Mouse (Mus musculus) neural tube, embryonic 13.5 days (tissue): ENCODE data around the gene Flrt1. TPM values are rescaled to one million over a fixed set of nuclear protein-coding genes. Genes with fewer than 3 reads are reported as not detected.

Source experiments
- ATAC-seq: fragments of 200-750 bp; cut with Nextera tagmentation; 2 replicates; pipeline ENCODE4 v1.8.0; 2017; ENCODE audit warnings: low read depth, mild to moderate bottlenecking, moderate TSS enrichment, moderate library complexity
- H3K27ac ChIP-seq: fragments of 300-500 bp; sonication (generic); replicated peaks from 2 replicates; pipeline ENCODE4 v1.5.1; 2015; ENCODE audit warnings: moderate library complexity, mild to moderate bottlenecking, inconsistent platforms
- H3K27me3 ChIP-seq: fragments of 300-500 bp; sonication (generic); 2 replicates; pipeline ENCODE4 v1.6.1; 2015; ENCODE audit warnings: mild to moderate bottlenecking, inconsistent platforms
- H3K36me3 ChIP-seq: fragments of 300-500 bp; sonication (generic); 2 replicates; pipeline ENCODE4 v1.6.1; 2015; ENCODE audit warnings: mild to moderate bottlenecking, inconsistent platforms
- H3K4me1 ChIP-seq: fragments of 300-500 bp; sonication (generic); replicated peaks from 2 replicates; pipeline ENCODE4 v1.6.1; 2015; ENCODE audit warnings: inconsistent platforms
- H3K4me2 ChIP-seq: fragments of 300-500 bp; sonication (generic); 2 replicates; pipeline ENCODE4 v1.6.1; 2015; ENCODE audit warnings: inconsistent platforms, mild to moderate bottlenecking, moderate library complexity
- H3K4me3 ChIP-seq: fragments of 300-500 bp; sonication (generic); 2 replicates; pipeline ENCODE4 v1.5.1; 2015; ENCODE audit warnings: mild to moderate bottlenecking, inconsistent platforms
- H3K9ac ChIP-seq: fragments of 300-500 bp; sonication (generic); 2 replicates; pipeline ENCODE4 v1.6.1; 2015; ENCODE audit warnings: moderate library complexity, mild to moderate bottlenecking, inconsistent platforms
- H3K9me3 ChIP-seq: fragments of 300-500 bp; sonication (generic); 2 replicates; pipeline ENCODE4 v1.6.1; 2016; ENCODE audit warnings: inconsistent platforms
- whole genome bisulfite sequencing: fragments of 180-500 bp; shearing (Covaris S2); methylation state at CpG from one replicate; pipeline ENCODE4 v1.1.7; 2015; 5-methylcytosine and 5-hydroxymethylcytosine counted together
- polyA plus RNA-seq: library from polyadenylated mRNA; unstranded; fragments of >200 nt; fragmentation: Nextera tagmentation; extraction: Ambion mirVana; gene quantifications from 2 replicates; pipeline ENCODE4 v1.2.1, GENCODE M21; 2015

Flrt1 gene
- polyA plus RNA-seq, 1 experiment from 2014 or later: 9.6 TPM

DNA sequence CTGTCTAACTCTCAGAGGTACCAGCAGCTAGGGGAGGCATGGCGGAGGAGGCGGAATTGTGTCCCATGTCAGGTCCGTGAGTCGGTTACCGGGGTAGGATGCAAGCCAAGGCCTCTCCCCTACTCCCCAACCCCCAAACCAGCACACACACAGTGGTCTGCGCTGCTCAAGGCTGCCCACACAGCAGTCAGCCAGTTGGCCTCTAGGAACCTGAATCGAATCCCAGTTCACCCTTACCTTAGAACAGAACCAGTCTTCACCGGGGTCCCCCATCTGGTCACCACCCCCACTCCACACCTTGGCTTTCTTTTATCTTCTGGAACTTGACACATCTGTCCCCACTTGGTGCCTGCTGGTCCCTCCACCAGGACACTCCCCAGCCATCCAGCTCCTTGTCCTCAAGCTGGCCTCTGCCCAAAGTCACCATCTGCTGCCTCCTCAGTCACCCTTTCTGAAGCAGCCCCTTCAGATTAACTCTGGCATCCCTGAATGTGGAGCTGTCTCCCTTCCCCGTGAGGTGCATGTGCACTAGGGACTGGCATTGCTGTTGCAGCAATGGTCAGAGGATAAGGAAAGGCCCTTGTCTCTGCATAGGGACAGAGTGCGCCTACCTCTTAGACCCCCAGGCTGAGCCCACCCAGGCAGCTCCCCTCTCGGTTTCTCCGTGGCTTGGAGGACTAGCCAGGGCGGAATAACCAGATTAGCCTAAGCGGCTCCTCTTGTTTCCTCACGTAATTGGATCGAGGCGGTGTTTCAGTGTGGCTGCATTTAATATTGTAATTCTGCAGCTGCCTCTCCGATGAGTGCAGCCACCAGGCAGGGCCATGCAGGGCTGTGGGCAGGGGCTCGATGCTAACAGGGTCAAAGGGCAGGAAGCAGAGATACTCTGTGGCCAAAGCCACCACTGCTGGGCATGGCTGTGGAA is 23.3 kb upstream of the Flrt1 start:
- peaks cover 44% of the 10 kb centered on the region for H3K4me1 ChIP-seq
- H3K36me3 ChIP-seq: no peaks in the 10 kb centered on the region
- no peak overlapping the region for H3K4me3 ChIP-seq
- H3K9ac ChIP-seq: peak overlapping the region; percentile 34; the same call in 1 of the 2 replicates
- peaks cover 13% of the 10 kb centered on the region; the same call in 1 of the 2 replicates for H3K27me3 ChIP-seq
- H3K9me3 ChIP-seq: no peaks in the 10 kb centered on the region
- WGBS: 51% methylated on average over 19 of the region's 19 CpGs
- no peak overlapping the region for H3K4me2 ChIP-seq
- ATAC-seq: no peak; the same call in 1 of the 2 replicates
- peak overlapping the region; percentile 14; the same call in 1 of the 2 replicates for H3K27ac ChIP-seq

DNA sequence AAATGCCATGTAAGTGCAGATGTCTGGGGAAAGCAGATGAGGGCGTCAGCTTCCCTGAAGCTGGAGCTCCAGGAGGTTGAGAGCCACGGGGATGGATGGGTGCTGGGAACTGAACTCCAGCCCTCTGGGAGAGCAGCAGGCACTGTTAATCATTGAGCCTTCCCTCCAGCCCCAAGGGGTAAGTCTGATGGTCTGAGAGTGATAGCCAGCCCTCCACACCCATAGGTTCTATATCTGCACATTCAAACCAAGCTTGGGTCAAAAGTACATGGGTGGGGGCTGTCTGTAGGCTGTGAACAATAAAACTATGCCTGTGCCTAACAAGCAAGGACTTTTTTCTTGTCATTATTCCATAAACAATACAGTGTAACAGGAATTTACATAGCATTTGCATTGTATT is 21.4 kb upstream of the Flrt1 start:
- H3K36me3 ChIP-seq: no peaks in the 10 kb centered on the region
- H3K27ac ChIP-seq: no peak overlapping the region
- peaks cover 13% of the 10 kb centered on the region; the same call in 1 of the 2 replicates for H3K27me3 ChIP-seq
- H3K4me2 ChIP-seq: no peak overlapping the region
- H3K9ac ChIP-seq: no peak overlapping the region
- 73% methylated on average over 2 of the region's 2 CpGs for WGBS
- peaks cover 41% of the 10 kb centered on the region for H3K4me1 ChIP-seq
- ATAC-seq: no peak
- no peaks in the 10 kb centered on the region for H3K9me3 ChIP-seq
- H3K4me3 ChIP-seq: no peak overlapping the region

DNA sequence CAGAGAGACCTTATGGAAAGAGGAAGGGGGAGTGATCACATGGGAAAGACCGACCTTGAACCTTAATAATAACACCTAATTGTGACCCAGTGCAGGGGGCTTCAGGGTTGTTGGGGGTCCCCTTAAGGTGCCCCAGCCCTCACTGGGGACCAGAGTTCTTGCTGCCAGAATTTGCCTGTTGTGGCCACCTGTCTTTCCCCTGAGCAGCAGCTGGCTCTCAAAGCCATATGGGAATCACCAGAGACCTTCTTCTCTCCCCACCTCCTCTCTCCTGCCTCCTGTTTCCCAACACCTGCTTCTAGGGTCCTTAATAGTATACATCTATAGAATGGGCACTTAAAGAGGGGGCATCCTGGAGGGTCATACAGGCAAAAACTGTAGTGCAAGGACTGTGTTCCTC is 20.7 kb upstream of the Flrt1 start:
- Histone ChIP-seq H3K36me3 (no peaks in the 10 kb centered on the region), H3K9me3 (no peaks in the 10 kb centered on the region), H3K4me1 (peaks cover 46% of the 10 kb centered on the region), H3K27ac (no peak overlapping the region), H3K9ac (no peak overlapping the region), H3K27me3 (peaks cover 9% of the 10 kb centered on the region; the same call in 1 of the 2 replicates), H3K4me2 (no peak overlapping the region), H3K4me3 (no peak overlapping the region)
- 69% methylated on average over 1 of the region's 1 CpGs for WGBS
- no peak for ATAC-seq

DNA sequence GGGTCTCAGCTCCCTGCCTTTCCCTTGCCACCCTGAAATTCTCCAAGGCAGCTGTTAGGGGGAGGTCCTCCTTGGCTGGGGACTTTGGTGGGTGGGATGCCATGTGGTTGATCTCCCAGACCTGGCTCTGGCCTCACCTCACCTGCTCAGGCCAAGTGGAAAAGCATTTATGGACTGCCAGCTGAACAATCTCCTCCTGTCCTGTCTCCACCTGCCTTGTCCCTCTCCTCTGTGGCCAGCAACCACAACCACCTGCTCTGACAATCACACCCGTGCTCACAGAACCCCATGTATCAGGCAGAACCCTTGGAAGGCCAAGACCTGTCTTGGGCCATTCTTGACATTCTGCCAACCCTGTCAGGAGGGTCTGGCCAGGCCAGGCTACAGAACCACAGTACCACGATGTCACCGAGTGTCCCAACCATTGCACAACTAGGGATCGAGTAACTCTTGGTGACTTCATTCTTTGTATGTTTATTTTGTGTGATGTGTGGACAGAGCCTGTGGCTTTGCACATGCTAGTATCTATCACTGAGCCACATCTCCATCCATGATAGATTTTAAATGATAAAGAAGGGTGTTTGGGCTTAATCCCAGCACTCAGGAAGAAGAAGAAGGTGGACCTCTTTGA is 20.1 kb upstream of the Flrt1 start:
- Histone ChIP-seq H3K4me3 (no peak overlapping the region), H3K27me3 (peaks cover 9% of the 10 kb centered on the region; the same call in 1 of the 2 replicates), H3K27ac (no peak overlapping the region), H3K4me2 (no peak overlapping the region), H3K9me3 (no peaks in the 10 kb centered on the region), H3K36me3 (no peaks in the 10 kb centered on the region), H3K9ac (no peak overlapping the region), H3K4me1 (peaks cover 51% of the 10 kb centered on the region)
- 87% methylated on average over 4 of the region's 4 CpGs for WGBS
- no peak for ATAC-seq

DNA sequence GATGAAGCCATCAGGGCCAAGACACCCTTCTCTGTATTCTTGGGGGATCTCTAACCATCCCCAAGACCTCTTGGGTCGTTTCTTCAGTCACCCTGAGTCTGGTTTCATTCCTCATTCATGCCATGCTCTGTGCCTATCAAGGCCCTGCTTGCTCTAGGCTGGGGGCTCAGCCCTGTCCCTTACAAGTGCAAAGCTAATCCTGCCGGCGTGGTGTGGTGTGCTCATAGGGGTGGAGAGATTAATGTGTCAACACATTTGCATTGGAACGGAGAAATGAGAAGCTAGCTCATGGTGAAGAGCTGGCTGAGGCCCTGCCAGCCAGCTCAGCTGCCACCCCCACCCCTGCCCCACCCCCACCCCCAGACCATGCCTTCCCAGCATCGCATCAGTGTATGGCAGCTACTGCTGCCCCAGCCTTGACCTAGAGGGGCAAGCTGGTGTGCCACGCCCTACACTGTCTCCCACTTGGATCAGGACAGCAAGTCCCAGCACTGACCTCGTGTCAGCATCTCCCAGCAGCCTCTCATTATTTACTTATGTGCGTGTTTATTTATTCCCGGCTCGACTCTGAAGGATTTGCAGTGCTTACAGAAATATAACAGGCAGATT is 17.3 kb upstream of the Flrt1 start:
- Histone ChIP-seq H3K9me3 (no peaks in the 10 kb centered on the region), H3K27me3 (peaks cover 23% of the 10 kb centered on the region), H3K4me3 (no peak overlapping the region), H3K36me3 (no peaks in the 10 kb centered on the region), H3K4me1 (peaks cover 41% of the 10 kb centered on the region), H3K4me2 (no peak overlapping the region), H3K27ac (peak overlapping the region; percentile 70), H3K9ac (peak overlapping the region; percentile 41)
- 41% methylated on average over 10 of the region's 10 CpGs for whole genome bisulfite sequencing
- no peak for ATAC-seq

DNA sequence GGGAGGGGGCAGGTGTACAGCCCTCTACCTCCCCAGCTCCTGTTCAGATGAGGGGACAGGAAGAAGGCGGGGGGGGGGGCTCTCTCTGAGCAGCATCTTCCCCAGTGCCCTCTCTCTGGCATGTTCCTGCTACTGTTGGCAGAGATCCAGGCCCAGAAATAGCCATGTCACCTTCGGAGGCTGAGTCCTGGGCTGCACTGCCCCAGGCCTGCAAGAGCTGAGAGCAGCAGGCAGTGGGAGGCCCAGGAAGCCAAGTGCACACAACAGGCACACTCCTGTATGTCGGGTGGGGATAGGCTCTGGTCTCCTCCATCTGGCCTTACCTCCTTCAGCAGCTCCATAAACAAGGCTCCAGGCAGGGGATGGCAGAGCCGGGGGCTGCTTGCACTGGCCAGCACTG is 16.7 kb upstream of the Flrt1 start:
- ATAC-seq: 0 out of 2 replicates have a peak, but pooled peaks have one; percentile 24
- no peaks in the 10 kb centered on the region for H3K9me3 ChIP-seq
- no peak overlapping the region for H3K4me2 ChIP-seq
- peak overlapping the region; percentile 70 for H3K27ac ChIP-seq
- peaks cover 42% of the 10 kb centered on the region for H3K4me1 ChIP-seq
- no peak overlapping the region for H3K4me3 ChIP-seq
- peak overlapping the region; percentile 41 for H3K9ac ChIP-seq
- WGBS: 41% methylated on average over 4 of the region's 4 CpGs
- no peaks in the 10 kb centered on the region for H3K36me3 ChIP-seq
- H3K27me3 ChIP-seq: peaks cover 23% of the 10 kb centered on the region

DNA sequence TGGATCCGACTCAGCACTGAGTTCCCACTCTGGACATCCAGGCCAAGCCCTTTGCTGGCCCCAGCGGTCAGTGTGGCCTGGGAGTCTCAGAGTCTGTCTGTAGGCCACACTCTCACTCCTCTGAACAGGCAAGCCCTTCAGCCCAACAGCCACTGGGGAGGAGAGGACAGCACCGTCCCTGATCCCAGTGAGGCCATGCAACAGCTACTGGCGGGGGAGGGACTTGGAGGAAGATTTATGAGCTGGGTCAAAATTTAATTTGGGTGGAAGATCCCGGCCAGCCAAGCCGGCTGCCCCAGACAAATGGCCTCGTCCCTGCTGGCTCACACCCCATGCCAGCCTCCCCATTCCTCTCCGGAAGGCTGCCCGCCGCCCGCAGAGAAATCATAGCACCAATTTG is 15.7 kb upstream of the Flrt1 start:
- 28% methylated on average over 11 of the region's 11 CpGs for WGBS
- no peak overlapping the region for H3K9ac ChIP-seq
- no peaks in the 10 kb centered on the region for H3K36me3 ChIP-seq
- peaks cover 52% of the 10 kb centered on the region for H3K4me1 ChIP-seq
- no peak overlapping the region for H3K27ac ChIP-seq
- ATAC-seq: no peak
- peaks cover 20% of the 10 kb centered on the region for H3K27me3 ChIP-seq
- H3K4me2 ChIP-seq: no peak overlapping the region
- no peaks in the 10 kb centered on the region for H3K9me3 ChIP-seq
- H3K4me3 ChIP-seq: no peak overlapping the region

DNA sequence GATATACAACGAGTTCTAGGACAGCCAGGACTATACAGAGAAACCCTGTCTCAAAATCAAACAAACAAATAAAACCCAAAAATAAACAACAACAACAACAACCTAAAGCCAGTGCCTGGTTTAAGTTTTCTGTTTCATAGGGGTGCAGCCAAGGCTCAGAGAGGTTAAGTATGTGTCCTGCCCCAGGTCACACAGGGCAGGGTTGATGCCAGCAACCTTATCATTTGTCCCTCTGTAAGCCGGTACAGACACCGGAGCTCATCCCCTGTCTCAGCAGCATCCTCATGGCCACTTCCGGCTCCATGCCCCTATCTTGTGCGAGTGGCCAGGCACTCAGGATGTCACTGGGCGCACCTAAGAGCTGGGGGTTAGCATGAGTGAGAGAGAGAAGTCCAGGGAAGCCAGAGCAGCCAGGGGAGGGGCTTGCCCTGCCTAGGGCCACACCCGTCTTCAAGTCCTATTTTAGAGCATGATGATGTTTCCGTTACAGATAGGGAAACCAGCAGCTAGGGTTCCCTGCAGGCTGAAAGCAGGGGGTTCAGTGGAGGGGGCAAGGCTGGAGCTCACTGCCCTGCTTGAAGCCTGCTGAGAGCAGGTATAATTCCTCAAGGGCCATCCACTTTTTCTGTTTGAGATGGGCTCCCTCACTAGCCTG is 12.3 kb upstream of the Flrt1 start:
- ATAC-seq: no peak
- Histone ChIP-seq H3K4me1 (peaks cover 80% of the 10 kb centered on the region), H3K9ac (no peak overlapping the region), H3K9me3 (no peaks in the 10 kb centered on the region), H3K36me3 (no peaks in the 10 kb centered on the region), H3K4me2 (no peak overlapping the region), H3K27me3 (peaks cover 16% of the 10 kb centered on the region), H3K27ac (no peak overlapping the region), H3K4me3 (no peak overlapping the region)
- WGBS: 81% methylated on average over 8 of the region's 8 CpGs

DNA sequence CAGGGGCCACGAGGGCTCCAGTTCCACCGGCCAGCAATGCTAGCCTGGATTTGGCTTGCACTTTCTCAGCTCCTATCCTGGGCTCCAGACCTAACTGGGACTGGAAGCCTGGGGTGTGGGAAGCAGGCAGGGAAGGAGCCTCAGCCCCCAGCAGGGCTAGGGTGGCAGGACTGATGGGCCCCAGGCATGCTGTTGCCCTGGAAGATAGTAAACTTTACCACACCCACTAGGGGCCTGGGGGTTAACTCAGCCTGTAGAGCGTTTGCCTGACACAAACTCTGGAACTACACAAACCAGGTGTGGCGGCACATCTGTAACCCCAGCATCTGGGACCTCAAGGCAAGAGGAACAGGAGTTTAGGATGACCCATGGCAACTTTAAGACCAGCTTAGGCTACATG is 11.6 kb upstream of the Flrt1 start:
- Histone ChIP-seq H3K4me3 (no peak overlapping the region), H3K9me3 (no peaks in the 10 kb centered on the region), H3K4me1 (peaks cover 80% of the 10 kb centered on the region), H3K9ac (no peak overlapping the region), H3K27ac (0 out of 2 replicates have a peak overlapping the region, but pooled peaks have one; percentile 42), H3K36me3 (no peaks in the 10 kb centered on the region), H3K27me3 (peaks cover 19% of the 10 kb centered on the region), H3K4me2 (no peak overlapping the region)
- no peak for ATAC-seq
- WGBS: 47% methylated on average over 4 of the region's 4 CpGs

DNA sequence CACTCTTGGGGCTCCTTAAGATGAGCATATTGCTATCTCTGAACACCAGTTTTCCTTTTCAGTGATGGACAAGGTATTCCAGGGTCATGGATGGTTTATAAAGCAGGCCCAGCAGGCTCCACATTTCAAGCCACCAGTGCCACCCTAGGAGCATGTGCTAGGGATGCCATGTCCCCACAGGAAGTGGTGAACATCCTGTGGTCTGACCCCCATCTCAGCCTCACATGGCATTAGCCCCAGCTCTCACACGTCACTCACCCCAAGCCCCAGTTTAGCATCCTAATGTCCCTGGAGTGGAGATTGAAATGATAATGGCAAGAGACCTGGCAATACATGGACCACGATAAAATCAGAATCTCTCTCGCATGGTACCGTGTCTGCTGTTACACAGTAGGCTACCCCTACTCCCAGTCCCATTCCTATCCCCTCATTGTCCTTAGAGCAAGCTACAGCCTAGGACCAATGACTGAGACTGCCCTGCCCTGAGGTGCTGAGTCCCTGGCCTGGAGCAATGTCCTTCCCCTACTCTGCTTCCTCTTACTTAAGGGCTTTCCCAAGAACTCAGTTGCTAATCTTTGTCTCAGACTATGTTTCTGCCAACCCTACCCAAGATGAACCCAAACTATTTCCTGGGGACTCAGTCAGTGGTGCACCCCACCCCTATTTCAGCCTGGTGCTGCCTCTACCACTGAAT is 10.7 kb upstream of the Flrt1 start:
- Histone ChIP-seq H3K27me3 (peaks cover 26% of the 10 kb centered on the region), H3K36me3 (no peaks in the 10 kb centered on the region), H3K9me3 (no peaks in the 10 kb centered on the region), H3K4me2 (no peak overlapping the region), H3K4me1 (peaks cover 80% of the 10 kb centered on the region), H3K4me3 (no peak overlapping the region), H3K27ac (no peak overlapping the region), H3K9ac (no peak overlapping the region)
- WGBS: 73% methylated on average over 4 of the region's 4 CpGs
- ATAC-seq: no peak

DNA sequence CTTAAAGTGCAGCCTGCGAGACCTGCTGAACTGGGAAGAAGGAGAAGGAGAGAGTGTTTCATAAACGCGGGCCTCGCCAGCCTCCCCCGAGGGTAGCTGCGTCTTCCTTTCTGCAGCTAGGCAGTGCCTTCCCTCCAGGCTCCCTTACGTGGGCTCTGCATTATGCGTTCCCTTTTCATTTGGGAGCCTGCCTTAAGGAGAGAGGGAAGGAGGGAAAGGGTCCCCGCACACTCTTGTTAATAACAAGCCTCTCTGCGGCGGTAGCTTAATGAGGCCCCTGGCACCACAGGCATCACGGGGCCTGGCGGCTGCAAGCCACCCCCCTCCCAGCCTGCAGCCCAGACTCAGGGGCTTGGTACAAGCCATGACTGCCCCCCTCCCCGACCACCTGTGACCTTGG is 8.0 kb upstream of the Flrt1 start:
- no peak for ATAC-seq
- H3K9ac ChIP-seq: peak overlapping the region; percentile 35
- peaks cover 28% of the 10 kb centered on the region; the same call in 1 of the 2 replicates for H3K27me3 ChIP-seq
- no peak overlapping the region for H3K4me3 ChIP-seq
- H3K4me2 ChIP-seq: no peak overlapping the region
- H3K36me3 ChIP-seq: no peaks in the 10 kb centered on the region
- H3K9me3 ChIP-seq: no peaks in the 10 kb centered on the region
- H3K27ac ChIP-seq: peak overlapping the region; percentile 54
- peaks cover 87% of the 10 kb centered on the region for H3K4me1 ChIP-seq
- 12% methylated on average over 14 of the region's 14 CpGs for WGBS
